Mouse (Mus musculus) E14TG2a.4 (cell line): ENCODE measurements at regions not wholly inside any gene's neighbourhood (a gene's known extent, or its start where the extent isn't known, plus 50 kb on each side); places are given as distances from the start of the nearest gene placed in this dataset.

Experiments
- H3K27me3 ChIP-seq: 2 replicates; pipeline ENCODE4 v1.6.1; 2014; ENCODE audit warnings: low read length, control low read depth; ENCODE audit not compliant: insufficient read depth
- H3K36me3 ChIP-seq: 2 replicates; pipeline ENCODE4 v1.6.1; 2014; ENCODE audit warnings: low read length, control low read depth; ENCODE audit not compliant: insufficient read depth
- H3K4me1 ChIP-seq: replicated peaks from 2 replicates; pipeline ENCODE4 v1.6.1; 2014; ENCODE audit warnings: low read depth, low read length, control low read depth
- H3K4me3 ChIP-seq: replicated peaks from 2 replicates; pipeline ENCODE4 v1.5.1; 2014; ENCODE audit warnings: mild to moderate bottlenecking, low read length
- H3K9me3 ChIP-seq: 2 replicates; pipeline ENCODE4 v1.6.1; 2014; ENCODE audit warnings: low read length, control low read depth
- CTCF ChIP-seq: conservative IDR thresholded peaks from 2 replicates; pipeline ENCODE4 v1.5.1; 2014; ENCODE audit warnings: low read length
- NANOG ChIP-seq: IDR thresholded peaks from 2 replicates; pipeline ENCODE4 v1.6.1; 2014; ENCODE audit warnings: borderline replicate concordance, low read length, mixed read lengths
- POU5F1 ChIP-seq: IDR thresholded peaks from 2 replicates; pipeline ENCODE4 v1.6.1; 2014; ENCODE audit warnings: low read length, borderline replicate concordance

GRCm38 (mm10) chr3:41351786-41352185 lies 203.7 kb upstream of the Jade1 start:
- no peaks in the 10 kb centered on the region for H3K36me3 ChIP-seq
- no peak for TF ChIP-seq NANOG
- no peak for TF ChIP-seq CTCF
- no peak for TF ChIP-seq POU5F1
- no peaks in the 10 kb centered on the region for H3K9me3 ChIP-seq
- H3K4me1 ChIP-seq = peaks cover 36% of the 10 kb centered on the region
- H3K4me3 ChIP-seq = no peak overlapping the region
- H3K27me3 ChIP-seq = no peaks in the 10 kb centered on the region

DNA sequence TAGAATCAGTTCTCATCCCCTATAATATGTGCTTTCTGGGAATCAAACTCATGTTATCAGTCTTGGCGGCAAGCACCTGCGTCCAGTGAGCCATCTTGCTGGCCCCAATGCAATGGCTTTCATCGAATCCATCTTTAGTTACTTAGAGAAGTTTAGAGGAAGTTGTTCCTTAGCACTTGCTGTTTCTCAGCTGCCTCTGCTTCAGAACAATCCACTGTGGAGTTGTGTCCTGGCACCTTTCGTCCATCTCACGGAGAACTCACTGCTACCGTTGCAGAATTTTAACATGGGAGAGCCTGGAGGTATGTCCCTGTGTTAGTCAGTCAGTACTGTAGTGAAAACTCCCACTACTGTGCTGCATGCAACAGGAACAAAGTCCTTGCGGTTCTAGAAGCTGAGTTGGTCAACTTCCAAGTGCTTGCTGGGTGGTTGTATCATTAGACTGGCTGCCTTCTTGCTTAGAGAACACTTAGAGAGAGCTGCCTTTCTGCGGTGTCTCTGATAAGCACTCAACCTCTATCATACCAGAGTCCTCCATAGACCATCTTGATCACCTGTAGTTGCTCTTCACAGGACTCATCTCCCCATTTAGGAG lies 204.3 kb upstream of the Jade1 start:
- no peak for TF ChIP-seq CTCF
- TF ChIP-seq NANOG = no peak
- no peaks in the 10 kb centered on the region for H3K27me3 ChIP-seq
- no peaks in the 10 kb centered on the region for H3K36me3 ChIP-seq
- H3K9me3 ChIP-seq = no peaks in the 10 kb centered on the region
- H3K4me3 ChIP-seq = no peak overlapping the region
- peaks cover 40% of the 10 kb centered on the region for H3K4me1 ChIP-seq

- H3K9me3 ChIP-seq = no peaks in the 10 kb centered on the region
- TF ChIP-seq CTCF (no peak), NANOG (no peak), POU5F1 (no peak)
- no peaks in the 10 kb centered on the region for H3K36me3 ChIP-seq
- H3K27me3 ChIP-seq = no peaks in the 10 kb centered on the region
- H3K4me3 ChIP-seq = no peak overlapping the region
- H3K4me1 ChIP-seq = peaks cover 35% of the 10 kb centered on the region
These were observed 205.2 kb upstream of the Jade1 start for GRCm38 (mm10) chr3:41350331-41350730.

DNA sequence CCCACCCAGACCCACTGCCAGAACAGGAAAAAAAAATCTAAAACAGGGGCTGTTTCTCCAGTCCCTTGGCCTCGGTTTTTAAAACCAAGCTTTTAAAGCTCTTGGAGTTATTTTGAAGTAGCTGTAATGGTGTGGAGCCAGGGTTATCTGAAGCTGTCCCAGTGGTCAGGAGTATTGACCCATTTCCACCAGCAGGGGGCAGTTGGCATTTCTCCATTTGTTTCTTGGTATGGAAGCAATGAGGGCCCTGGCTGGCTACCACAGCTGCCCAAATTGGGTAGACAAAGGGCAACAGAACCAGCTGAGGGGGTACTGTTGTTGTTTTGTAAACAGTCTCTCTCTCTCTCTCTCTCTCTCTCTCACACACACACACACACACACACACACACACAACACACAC lies 206.7 kb upstream of the Jade1 start:
- no peaks in the 10 kb centered on the region for H3K27me3 ChIP-seq
- peak; percentile 76 for TF ChIP-seq CTCF
- TF ChIP-seq NANOG = no peak
- no peak for TF ChIP-seq POU5F1
- no peak overlapping the region for H3K4me3 ChIP-seq
- H3K36me3 ChIP-seq = no peaks in the 10 kb centered on the region
- no peaks in the 10 kb centered on the region for H3K9me3 ChIP-seq
- peaks cover 31% of the 10 kb centered on the region for H3K4me1 ChIP-seq

DNA sequence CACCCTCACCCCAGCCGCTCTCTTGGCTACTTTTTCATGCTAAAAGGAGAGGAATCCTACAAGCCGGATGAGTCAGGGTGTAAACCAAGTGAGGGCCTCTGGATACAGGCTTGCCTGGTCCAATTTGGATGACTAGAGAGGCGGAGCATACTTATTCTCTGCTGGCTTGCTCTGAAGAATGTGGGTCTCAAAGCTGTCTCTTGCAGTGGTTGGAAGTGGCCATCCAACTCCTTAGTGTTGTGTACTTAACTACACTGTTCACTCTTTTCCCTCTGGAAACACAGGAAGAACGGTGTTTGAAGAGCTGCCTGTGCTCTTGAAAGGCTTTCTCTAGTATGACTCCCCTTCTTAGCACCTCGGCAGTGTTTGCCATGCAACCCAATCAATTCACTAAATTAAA lies 208.7 kb upstream of the Jade1 start:
- peaks cover 16% of the 10 kb centered on the region for H3K4me1 ChIP-seq
- no peak overlapping the region for H3K4me3 ChIP-seq
- no peaks in the 10 kb centered on the region for H3K36me3 ChIP-seq
- H3K9me3 ChIP-seq = no peaks in the 10 kb centered on the region
- no peak for TF ChIP-seq CTCF
- no peak for TF ChIP-seq POU5F1
- TF ChIP-seq NANOG = no peak
- no peaks in the 10 kb centered on the region for H3K27me3 ChIP-seq

DNA sequence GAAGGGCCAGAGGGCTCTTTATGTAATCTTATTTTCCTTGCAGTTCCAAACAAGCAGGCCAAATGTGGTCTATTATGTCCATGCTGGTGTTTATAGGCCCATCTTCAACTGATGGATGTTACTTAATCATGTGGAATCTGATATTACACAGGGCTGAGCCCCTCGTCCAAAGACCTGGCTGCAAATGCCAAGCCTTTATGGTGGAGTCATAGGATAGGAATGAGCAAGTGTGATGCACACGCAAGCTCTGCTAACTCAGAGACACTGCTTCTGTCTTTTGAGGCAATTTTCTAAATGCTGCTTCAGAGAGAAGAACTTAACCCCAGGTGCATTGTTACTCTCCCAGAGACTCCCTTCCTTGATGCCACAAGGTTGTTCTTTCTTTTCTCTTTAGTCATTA lies 212.1 kb upstream of the Jade1 start:
- Histone ChIP-seq H3K36me3 (no peaks in the 10 kb centered on the region), H3K4me3 (no peak overlapping the region), H3K9me3 (no peaks in the 10 kb centered on the region), H3K27me3 (no peaks in the 10 kb centered on the region), H3K4me1 (peaks cover 14% of the 10 kb centered on the region)
- TF ChIP-seq CTCF (no peak), NANOG (no peak), POU5F1 (no peak)

DNA sequence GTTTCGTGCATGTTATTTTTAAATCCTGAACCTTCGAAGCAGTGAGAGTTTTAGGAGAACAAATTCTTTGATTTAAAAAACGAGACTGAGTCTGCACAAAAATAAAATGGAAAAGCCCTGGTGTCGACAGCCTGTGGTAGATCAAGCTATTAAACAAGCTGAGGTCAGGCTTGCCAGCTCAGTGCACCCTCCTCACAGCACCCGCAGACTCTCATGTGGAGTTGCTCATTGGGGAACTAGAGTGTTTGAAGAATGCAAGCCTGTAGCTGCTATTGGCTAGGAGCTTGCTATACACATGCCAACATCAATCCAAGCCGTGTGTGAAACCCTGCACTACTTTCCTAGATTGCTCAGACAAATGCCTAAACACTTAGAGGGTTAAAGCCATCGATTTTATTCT lies 223.1 kb upstream of the Jade1 start:
- H3K27me3 ChIP-seq = no peaks in the 10 kb centered on the region
- no peaks in the 10 kb centered on the region; the same call in none of the 2 replicates for H3K4me1 ChIP-seq
- no peaks in the 10 kb centered on the region for H3K36me3 ChIP-seq
- H3K9me3 ChIP-seq = peaks cover 5% of the 10 kb centered on the region; the same call in 1 of the 2 replicates
- no peak for TF ChIP-seq NANOG
- no peak overlapping the region for H3K4me3 ChIP-seq

- Histone ChIP-seq H3K4me3 (no peak overlapping the region), H3K4me1 (no peaks in the 10 kb centered on the region; the same call in none of the 2 replicates), H3K36me3 (no peaks in the 10 kb centered on the region), H3K27me3 (no peaks in the 10 kb centered on the region), H3K9me3 (peaks cover 5% of the 10 kb centered on the region; the same call in 1 of the 2 replicates)
- no peak for TF ChIP-seq CTCF
- TF ChIP-seq NANOG = no peak
- no peak for TF ChIP-seq POU5F1
These were observed 225.2 kb upstream of the Jade1 start for GRCm38 (mm10) chr3:41330356-41330755.

DNA sequence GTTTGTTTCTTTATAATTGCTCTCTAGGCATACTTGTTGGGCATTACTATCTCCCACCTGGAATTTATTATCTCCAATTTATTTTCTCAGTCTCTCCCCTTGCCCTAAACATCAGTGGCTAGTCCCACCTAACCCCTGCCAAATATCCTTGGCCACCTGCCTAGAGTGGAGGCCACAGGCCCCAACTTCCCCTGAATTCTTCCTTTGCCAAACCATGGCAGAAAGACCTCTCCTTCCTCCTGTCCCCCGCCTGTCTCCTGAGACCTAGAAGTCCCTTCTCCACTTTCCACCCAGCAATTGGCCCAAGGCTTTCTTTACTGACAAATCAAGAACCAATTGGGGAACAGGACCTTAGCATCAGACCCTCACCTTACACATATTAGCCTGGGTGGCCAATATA lies 226.7 kb upstream of the Jade1 start:
- Histone ChIP-seq H3K4me3 (no peak overlapping the region), H3K4me1 (no peaks in the 10 kb centered on the region; the same call in none of the 2 replicates), H3K9me3 (no peaks in the 10 kb centered on the region), H3K36me3 (no peaks in the 10 kb centered on the region), H3K27me3 (no peaks in the 10 kb centered on the region)
- TF ChIP-seq CTCF = no peak
- TF ChIP-seq POU5F1 = no peak
- TF ChIP-seq NANOG = no peak
